Mouse (Mus musculus) intestine, embryonic 16.5 days (tissue): ENCODE results near the gene Ehf. TPM values are rescaled to one million over a fixed set of nuclear protein-coding genes. Genes with fewer than 3 reads are reported as not detected.

ENCODE experiments used
- ATAC-seq: fragments of 200-750 bp; cut with Nextera tagmentation; 2 replicates; pipeline ENCODE4 v1.8.0; 2017; ENCODE audit warnings: moderate TSS enrichment, moderate library complexity
- H3K27ac ChIP-seq: fragments of 300-500 bp; sonication (generic); 2 replicates; pipeline ENCODE4 v1.5.1; 2014; ENCODE audit warnings: mild to moderate bottlenecking, low read length
- H3K27me3 ChIP-seq: fragments of 300-500 bp; sonication (generic); replicated peaks from 2 replicates; pipeline ENCODE4 v1.6.1; 2014; ENCODE audit warnings: low read length, control low read depth, mixed read lengths; ENCODE audit not compliant: control insufficient read depth, insufficient read depth
- H3K36me3 ChIP-seq: fragments of 300-500 bp; sonication (generic); 2 replicates; pipeline ENCODE4 v1.6.1; 2014; ENCODE audit warnings: low read length, control low read depth; ENCODE audit not compliant: control insufficient read depth, insufficient read depth
- H3K4me1 ChIP-seq: fragments of 300-500 bp; sonication (generic); 2 replicates; pipeline ENCODE4 v1.6.1; 2014; ENCODE audit warnings: low read length, control low read depth, mixed read lengths; ENCODE audit not compliant: control insufficient read depth, insufficient read depth
- H3K4me2 ChIP-seq: fragments of 300-500 bp; sonication (generic); 2 replicates; pipeline ENCODE4 v1.6.1; 2014; ENCODE audit warnings: low read depth, low read length, control low read depth
- H3K4me3 ChIP-seq: fragments of 300-500 bp; sonication (generic); 2 replicates; pipeline ENCODE4 v1.5.1; 2014; ENCODE audit warnings: mild to moderate bottlenecking, low read length
- H3K9ac ChIP-seq: fragments of 300-500 bp; sonication (generic); 2 replicates; pipeline ENCODE4 v1.6.1; 2014; ENCODE audit warnings: low read depth, low read length
- H3K9me3 ChIP-seq: fragments of 300-500 bp; sonication (generic); 2 replicates; pipeline ENCODE4 v1.6.1; 2016; ENCODE audit warnings: low read length, control low read depth; ENCODE audit not compliant: control insufficient read depth
- WGBS: fragments of 180-500 bp; shearing (Covaris S2); extraction: QIAGEN DNeasy Blood & Tissue Kit; methylation state at CpG from one replicate; pipeline ENCODE4 v1.1.7; 2014; 5-methylcytosine and 5-hydroxymethylcytosine counted together
- polyA plus RNA-seq: library from polyadenylated mRNA; unstranded; fragments of >200 nt; fragmentation: Nextera tagmentation; extraction: Ambion mirVana; gene quantifications from 2 replicates; pipeline ENCODE4 v1.2.1, GENCODE M21; 2015

The Ehf gene
- polyA plus RNA-seq, result 28.9 and 29.8 TPM in 2 replicates

- Histone ChIP-seq H3K9me3 (no peaks in the 10 kb centered on the region), H3K9ac (peak within 1 kb of the TSS; percentile 45), H3K4me2 (peak within 1 kb of the TSS; percentile 26), H3K4me1 (0 out of 2 replicates have a peak, but pooled peaks cover 3% of the 10 kb centered on the region), H3K36me3 (no peaks in the 10 kb centered on the region), H3K27ac (peak within 1 kb of the TSS; percentile 70), H3K27me3 (no peaks in the 10 kb centered on the region), H3K4me3 (peak within 1 kb of the TSS; percentile 27)
- 40% methylated on average over 9 of the region's 9 CpGs for WGBS
- ATAC-seq, result peak; percentile 36
These were observed at the start of gene Ehf for GRCm38 (mm10) chr2:103303132-103303531. Gene Ehf, minus strand, starts transcription at chr2:103303278.

- Histone ChIP-seq H3K27ac (no peak overlapping the region), H3K9ac (peak overlapping the region; percentile 38; the same call in 1 of the 2 replicates), H3K4me3 (no peak overlapping the region), H3K4me1 (peaks cover 4% of the 10 kb centered on the region), H3K4me2 (0 out of 2 replicates have a peak overlapping the region, but pooled peaks have one; percentile 23), H3K36me3 (no peaks in the 10 kb centered on the region), H3K9me3 (no peaks in the 10 kb centered on the region), H3K27me3 (no peaks in the 10 kb centered on the region)
- WGBS, result 15% methylated on average over 5 of the region's 5 CpGs
- peak; percentile 62 for ATAC-seq
These were observed 44.4 kb upstream of the Ehf start for GRCm38 (mm10) chr2:103347417-103347891.

GRCm38 (mm10) chr2:103346751-103347289 lies 43.7 kb upstream of the Ehf start:
- peak; percentile 18; the same call in 1 of the 2 replicates for ATAC-seq
- no peak overlapping the region for H3K27ac ChIP-seq

GRCm38 (mm10) chr2:103343611-103344010 lies 40.5 kb upstream of the Ehf start:
- no peak overlapping the region for H3K4me3 ChIP-seq
- WGBS, result 74% methylated on average over 7 of the region's 7 CpGs
- peaks cover 4% of the 10 kb centered on the region for H3K4me1 ChIP-seq
- no peaks in the 10 kb centered on the region for H3K27me3 ChIP-seq
- H3K27ac ChIP-seq, result no peak overlapping the region
- no peaks in the 10 kb centered on the region for H3K9me3 ChIP-seq
- H3K9ac ChIP-seq, result no peak overlapping the region
- H3K36me3 ChIP-seq, result no peaks in the 10 kb centered on the region
- 0 out of 2 replicates have a peak, but pooled peaks have one; percentile 29 for ATAC-seq
- H3K4me2 ChIP-seq, result no peak overlapping the region

More at GRCm38 (mm10) chr2:103346751-103347289, 43.7 kb upstream of the Ehf start:
- H3K9ac ChIP-seq, result no peak overlapping the region
- peaks cover 4% of the 10 kb centered on the region for H3K4me1 ChIP-seq
- H3K9me3 ChIP-seq, result no peaks in the 10 kb centered on the region
- no peaks in the 10 kb centered on the region for H3K36me3 ChIP-seq
- no peaks in the 10 kb centered on the region for H3K27me3 ChIP-seq
- H3K4me2 ChIP-seq, result no peak overlapping the region
- 72% methylated on average over 3 of the region's 3 CpGs for WGBS
- H3K4me3 ChIP-seq, result no peak overlapping the region

- no peak overlapping the region for H3K9ac ChIP-seq
- no peak overlapping the region for H3K4me3 ChIP-seq
- H3K4me1 ChIP-seq, result peaks cover 5% of the 10 kb centered on the region; the same call in 1 of the 2 replicates
- no peak for ATAC-seq
- H3K4me2 ChIP-seq, result no peak overlapping the region
- no peaks in the 10 kb centered on the region for H3K36me3 ChIP-seq
- H3K27me3 ChIP-seq, result no peaks in the 10 kb centered on the region
- no peaks in the 10 kb centered on the region for H3K9me3 ChIP-seq
- H3K27ac ChIP-seq, result no peak overlapping the region
- WGBS, result 88% methylated on average over 1 of the region's 1 CpGs
These were observed 39.0 kb upstream of the Ehf start for GRCm38 (mm10) chr2:103342123-103342522.

DNA sequence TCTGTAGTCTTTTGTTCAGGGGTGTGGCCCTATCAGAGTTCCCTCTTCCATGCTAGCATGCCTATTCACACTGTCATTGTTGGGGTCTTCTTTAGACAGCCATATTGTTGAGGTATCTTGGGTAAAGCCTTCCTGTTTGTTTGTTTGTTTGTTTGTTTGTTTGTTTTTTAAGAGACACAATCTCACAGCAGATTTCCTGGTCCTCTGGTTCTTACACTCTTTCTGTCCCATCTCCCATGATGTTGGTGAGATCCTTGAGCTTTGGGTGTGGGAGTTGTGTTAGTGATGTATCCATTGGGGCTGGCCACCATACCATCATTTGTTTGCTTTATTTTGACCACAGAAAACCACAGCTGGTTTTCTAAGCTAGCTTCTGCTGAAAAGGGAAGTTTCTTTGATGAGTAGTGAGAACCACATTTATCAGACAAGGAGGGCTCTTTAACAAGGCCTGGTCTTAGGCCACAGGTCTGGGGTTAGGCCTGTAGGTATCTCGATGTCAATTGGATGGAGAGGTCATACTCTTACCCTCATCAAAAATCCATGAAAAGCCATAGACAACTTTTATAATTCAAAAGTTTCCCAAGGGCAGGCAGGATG lies 38.4 kb upstream of the Ehf start:
- Histone ChIP-seq H3K9ac (no peak overlapping the region), H3K4me1 (peaks cover 8% of the 10 kb centered on the region; the same call in 1 of the 2 replicates), H3K27me3 (no peaks in the 10 kb centered on the region), H3K9me3 (no peaks in the 10 kb centered on the region), H3K4me2 (no peak overlapping the region), H3K27ac (no peak overlapping the region), H3K4me3 (no peak overlapping the region), H3K36me3 (no peaks in the 10 kb centered on the region)
- no peak for ATAC-seq
- WGBS, result 87% methylated on average over 1 of the region's 1 CpGs

DNA sequence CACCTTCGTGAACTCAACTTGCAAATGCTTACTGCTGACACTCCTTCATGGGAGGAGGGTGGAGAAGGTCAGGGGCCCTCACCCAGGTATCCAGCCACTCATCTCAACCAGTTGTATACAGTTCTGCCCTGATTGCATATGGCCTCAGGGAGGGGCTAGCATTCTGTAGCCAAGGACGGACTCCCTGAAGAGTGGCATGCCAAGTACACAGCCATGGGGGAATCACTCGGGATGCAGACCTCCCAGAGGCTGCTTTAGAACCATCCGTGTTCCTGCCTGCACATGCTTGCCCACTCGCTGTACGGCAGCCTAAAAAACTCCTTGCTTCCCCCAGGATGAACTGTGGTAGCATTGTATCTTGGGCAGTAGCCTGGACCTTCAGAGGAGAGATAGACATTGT lies 35.6 kb upstream of the Ehf start:
- Histone ChIP-seq H3K27me3 (no peaks in the 10 kb centered on the region), H3K4me3 (no peak overlapping the region), H3K4me1 (peaks cover 10% of the 10 kb centered on the region; the same call in 1 of the 2 replicates), H3K4me2 (no peak overlapping the region), H3K27ac (no peak overlapping the region), H3K9ac (no peak overlapping the region), H3K9me3 (no peaks in the 10 kb centered on the region), H3K36me3 (no peaks in the 10 kb centered on the region)
- no peak for ATAC-seq
- WGBS, result 75% methylated on average over 6 of the region's 6 CpGs

GRCm38 (mm10) chr2:103337370-103337769 lies 34.3 kb upstream of the Ehf start:
- Histone ChIP-seq H3K4me2 (no peak overlapping the region), H3K4me1 (peaks cover 10% of the 10 kb centered on the region; the same call in 1 of the 2 replicates), H3K27ac (no peak overlapping the region; the same call in 1 of the 2 replicates), H3K9ac (no peak overlapping the region), H3K36me3 (no peaks in the 10 kb centered on the region), H3K4me3 (no peak overlapping the region), H3K9me3 (no peaks in the 10 kb centered on the region), H3K27me3 (no peaks in the 10 kb centered on the region)
- WGBS, result 70% methylated on average over 3 of the region's 3 CpGs
- ATAC-seq, result peak; percentile 12; the same call in 1 of the 2 replicates

DNA sequence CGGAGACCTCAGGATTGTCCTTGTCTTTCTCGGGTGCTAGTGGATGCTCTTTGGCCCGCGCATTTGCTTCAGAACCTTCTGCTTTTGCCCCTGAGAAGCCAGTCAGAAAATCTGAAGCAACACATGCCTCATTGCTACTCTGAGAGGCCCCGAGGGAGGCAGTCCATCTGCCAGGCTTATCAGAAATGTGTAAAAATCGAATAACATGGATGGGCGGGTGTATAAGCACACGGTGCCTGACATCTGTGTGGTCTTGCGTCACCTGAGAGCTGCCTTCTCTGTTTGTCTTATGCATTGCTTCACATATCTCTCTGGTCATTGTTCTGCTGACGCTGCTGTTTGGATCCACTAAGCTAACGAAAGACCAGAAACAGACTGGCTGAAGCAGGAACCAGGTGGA lies 33.5 kb upstream of the Ehf start:
- Histone ChIP-seq H3K4me2 (no peak overlapping the region; the same call in 1 of the 2 replicates), H3K4me3 (no peak overlapping the region), H3K9me3 (no peaks in the 10 kb centered on the region), H3K4me1 (peaks cover 10% of the 10 kb centered on the region; the same call in 1 of the 2 replicates), H3K9ac (no peak overlapping the region), H3K36me3 (no peaks in the 10 kb centered on the region), H3K27ac (peak overlapping the region; percentile 80), H3K27me3 (no peaks in the 10 kb centered on the region)
- peak; percentile 94 for ATAC-seq
- 57% methylated on average over 11 of the region's 11 CpGs for WGBS
